ENCODE assay signal across 31 mouse cellular contexts in the genomic region with DNA sequence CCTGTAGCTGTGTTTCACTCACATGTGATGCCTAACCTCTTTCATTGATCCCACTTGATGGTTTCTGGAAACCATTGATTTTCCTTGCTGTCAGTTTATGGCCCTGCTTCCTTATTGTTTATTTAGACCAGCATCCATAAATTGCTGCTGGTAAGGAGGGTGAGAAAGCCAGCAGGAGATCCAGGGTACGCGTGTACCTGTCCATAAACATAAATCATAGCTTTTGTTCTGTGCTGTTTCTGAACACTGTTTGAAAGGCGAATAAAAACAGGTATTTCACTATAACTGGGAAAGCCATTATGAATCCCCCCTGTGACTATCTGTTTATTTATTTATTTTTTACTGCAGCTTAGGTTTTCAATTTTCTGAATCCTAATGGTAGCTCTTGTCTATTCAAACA.
"Had no signal": no experiment of that assay in that cellular context is flagged by ENCODE, and none has a peak within 500 bp of the region (broad histone marks: within the 10 kb centered on the region; RNA-seq: fewer than 3 reads in every experiment).

No protein-coding gene starts in this region.

- H3K9me3 ChIP-seq: limb, embryonic 10.5 days; limb, embryonic 12.5 days; limb, embryonic 13.5 days; limb, embryonic 15.5 days; liver, embryonic 12.5 days; liver, embryonic 13.5 days; liver, embryonic 15.5 days; lung, embryonic 15.5 days; megakaryocyte, embryonic 14.5 days; midbrain, embryonic 10.5 days; midbrain, embryonic 12.5 days; midbrain, embryonic 13.5 days; midbrain, embryonic 15.5 days had no signal

- H3K27me3 ChIP-seq: limb, embryonic 12.5 days; limb, embryonic 13.5 days; limb, embryonic 15.5 days; liver, embryonic 12.5 days; liver, embryonic 13.5 days; liver, embryonic 15.5 days; lung, embryonic 15.5 days; megakaryocyte, embryonic 14.5 days; midbrain, embryonic 12.5 days; midbrain, embryonic 13.5 days; midbrain, embryonic 15.5 days had no signal

- H3K36me3 ChIP-seq: limb, embryonic 10.5 days; limb, embryonic 12.5 days; limb, embryonic 13.5 days; limb, embryonic 15.5 days; liver, embryonic 12.5 days; liver, embryonic 13.5 days; liver, embryonic 15.5 days; lung, embryonic 15.5 days; midbrain, embryonic 10.5 days; midbrain, embryonic 12.5 days; midbrain, embryonic 13.5 days; midbrain, embryonic 15.5 days had no signal

- H3K4me3 ChIP-seq: left cerebral cortex, adult 2 months; limb, embryonic 10.5 days; limb, embryonic 12.5 days; limb, embryonic 13.5 days; limb, embryonic 15.5 days; liver, embryonic 12.5 days; liver, embryonic 13.5 days; liver, embryonic 15.5 days; lung, embryonic 15.5 days; megakaryocyte, embryonic 14.5 days; midbrain, embryonic 10.5 days; midbrain, embryonic 12.5 days; midbrain, embryonic 13.5 days; midbrain, embryonic 15.5 days; myocyte had no signal

- H3K27ac ChIP-seq: left cerebral cortex, adult 2 months; limb, embryonic 10.5 days; limb, embryonic 12.5 days; limb, embryonic 13.5 days; limb, embryonic 15.5 days; liver, embryonic 12.5 days; liver, embryonic 13.5 days; liver, embryonic 14.5 days; liver, embryonic 15.5 days; lung, embryonic 15.5 days; macrophage; midbrain, embryonic 10.5 days; midbrain, embryonic 12.5 days; midbrain, embryonic 13.5 days; midbrain, embryonic 15.5 days had no signal

- DNase-seq: left cerebral cortex, postnatal 4 days; liver; liver, embryonic 13.5 days; liver, postnatal 0 days; lung, adult 18-20 months; lung, adult 2 months; lung, embryonic 14.5 days; lung, postnatal 10 days; lung, postnatal 14 days; lung, postnatal 36 days; lung, postnatal 4 days; midbrain, embryonic 14.5 days had no signal

- H3K9ac ChIP-seq: limb, embryonic 12.5 days; limb, embryonic 13.5 days; limb, embryonic 15.5 days; liver, embryonic 12.5 days; liver, embryonic 13.5 days; liver, embryonic 14.5 days; liver, embryonic 15.5 days; liver, postnatal 0 days; lung, embryonic 14.5 days; lung, embryonic 15.5 days; midbrain, embryonic 12.5 days; midbrain, embryonic 13.5 days; midbrain, embryonic 15.5 days had no signal

- H3K4me1 ChIP-seq: limb, embryonic 10.5 days; limb, embryonic 12.5 days; limb, embryonic 15.5 days; liver, embryonic 12.5 days; liver, embryonic 13.5 days; liver, embryonic 15.5 days; lung, embryonic 15.5 days; megakaryocyte, embryonic 14.5 days; midbrain, embryonic 10.5 days; midbrain, embryonic 12.5 days; midbrain, embryonic 13.5 days; midbrain, embryonic 15.5 days had no signal

- ATAC-seq: liver, embryonic 12.5 days; liver, postnatal 0 days; lung, postnatal 0 days; midbrain, embryonic 15.5 days had no signal

- H3K4me2 ChIP-seq: limb, embryonic 12.5 days; limb, embryonic 13.5 days; limb, embryonic 15.5 days; liver, embryonic 11.5 days; liver, embryonic 12.5 days; liver, embryonic 13.5 days; liver, embryonic 15.5 days; lung, embryonic 14.5 days; lung, embryonic 15.5 days; midbrain, embryonic 11.5 days; midbrain, embryonic 12.5 days; midbrain, embryonic 13.5 days; midbrain, embryonic 15.5 days had no signal
